Comparison of ENCODE assay signal across 7 mouse cellular contexts in genomic region chr1:125390065-125390754, GRCm38 (mm10). TPM values are rescaled to one million over a fixed set of nuclear protein-coding genes. Genes with fewer than 3 reads are reported as not detected.
DNase-seq lines count a peak whose midpoint lies in the region; ATAC-seq and TF ChIP-seq lines count a peak whose summit lies in the region.
"Not testable (repeated sequence)": the region's sequence is repeated elsewhere in the genome, so short reads cannot be mapped to it uniquely, and the experiment has no call there.

No protein-coding gene starts in this region.

- H3K4me1 ChIP-seq in CH12.LX (ENCODE audit: control insufficient read depth in 1 of 2, insufficient read depth in 2 of 2): not testable (repeated sequence)

- H3K27me3 ChIP-seq in CH12.LX (replicated peaks): not testable (repeated sequence)

- H3K36me3 ChIP-seq in CH12.LX (replicated peaks in 1 of 2; ENCODE audit: control insufficient read depth in 1 of 2, insufficient read depth in 1 of 2, low read length in 1 of 2): peaks cover 17 to 30% of the 10 kb centered on the region in 2 experiments

- peak; percentile 82 for ATAC-seq in erythroblast, adult 5-6 weeks (replicated peaks; ENCODE audit: low FRiP score, poor library complexity, severe bottlenecking)
- ATAC-seq in megakaryocyte progenitor cell, adult 5-6 weeks (replicated peaks; ENCODE audit: poor library complexity): peak; percentile 62

- H3K9me3 ChIP-seq in CH12.LX (replicated peaks; ENCODE audit: low read length): not testable (repeated sequence)

- not testable (repeated sequence) for H3K4me3 ChIP-seq in CH12.LX (replicated peaks in 1 of 3; ENCODE audit: low read depth in 2 of 3, low read length in 2 of 3, poor library complexity in 1 of 3)

- TF ChIP-seq POLR2A in CH12.LX (IDR thresholded peaks at IDR 0.05; ENCODE audit: low read depth, low read length): not testable (repeated sequence)

- peak; percentile 32 for DNase-seq in 3134 (ENCODE audit: extremely low read depth, insufficient read length, low spot score)
- not testable (repeated sequence) for DNase-seq in CH12.LX (ENCODE audit: extremely low read depth)
- peak; percentile 40 for DNase-seq in T-cell, adult 2 months (ENCODE audit: low spot score)
- DNase-seq in heart, adult 11 months: peak; percentile 83
- peak; percentile 1 to 2 for DNase-seq in natural killer cell, adult 2 months (ENCODE audit: low spot score in 2 of 2)

- TF ChIP-seq CTCF in CH12.LX (conservative IDR thresholded peaks at IDR 0.05 in 1 of 2, IDR thresholded peaks at IDR 0.05 in 1 of 2; ENCODE audit: low read depth in 2 of 2, low read length in 2 of 2): not testable (repeated sequence)

- not testable (repeated sequence) for H3K9ac ChIP-seq in CH12.LX (ENCODE audit: insufficient read depth, low read depth)

- in situ Hi-C loops in CH12.LX (cut with MboI; ENCODE audit: low pct_ligation_motif_present, low pct_unique_long_range_greater_than_20kb, low sequenced_read_pairs): not testable (repeated sequence)

- H3K79me2 ChIP-seq in CH12.LX (replicated peaks; ENCODE audit: control insufficient read depth, extremely low read depth, insufficient read depth, poor library complexity, severe bottlenecking): not testable (repeated sequence)

- dilution Hi-C loops in CH12.LX (cut with MboI; ENCODE audit: extremely low pct_ligation_motif_present, extremely low pct_unique_long_range_greater_than_20kb, low sequenced_read_pairs): not testable (repeated sequence)

- not testable (repeated sequence) for H3K27ac ChIP-seq in CH12.LX (ENCODE audit: insufficient read depth, low read depth)

- not testable (repeated sequence) for TF ChIP-seq RAD21 in CH12.LX (IDR thresholded peaks at IDR 0.05; ENCODE audit: low read depth, low read length)

- not testable (repeated sequence) for H3K4me2 ChIP-seq in CH12.LX (ENCODE audit: insufficient read depth, low read depth, poor library complexity, severe bottlenecking)

- TF ChIP-seq EP300 in CH12.LX (IDR thresholded peaks at IDR 0.05; ENCODE audit: low read length): not testable (repeated sequence)

TF ChIP-seq in CH12.LX, 34 proteins besides CTCF, POLR2A, EP300 and RAD21:
- TF ChIP-seq TCF12 (IDR thresholded peaks at IDR 0.05; ENCODE audit: low read depth, low read length): peak; percentile 34

RNA-seq across cellular contexts. Expression of gene Actr3, which starts 45.3 kb away (rescaled TPM):
- 176 and 184 TPM in 2 replicates for total RNA-seq in CH12.LX (2012; rRNA removed)
- 513 and 576 TPM in 2 replicates for total RNA-seq in CH12.LX (2014; rRNA removed)
- polyA plus RNA-seq in CH12.LX (2012; ENCODE audit: insufficient read length, low read depth): 374 and 427 TPM in 2 replicates
- total RNA-seq in erythroblast, adult 5-6 weeks (2015; ENCODE audit: low replicate concordance): 203 and 242 TPM in 2 replicates
- 316 and 347 TPM in 2 replicates for total RNA-seq in erythroblast, adult 5-6 weeks (2017; ENCODE audit: low replicate concordance)
- total RNA-seq in megakaryocyte progenitor cell, adult 5-6 weeks (2015): 593 and 655 TPM in 2 replicates
- total RNA-seq in megakaryocyte progenitor cell, adult 5-6 weeks (2017): 974 and 976 TPM in 2 replicates
